Mouse (Mus musculus) bone marrow, adult 2 months (tissue): ENCODE measurements around the gene Timp4.

Experiments used
- CTCF ChIP-seq: fragments of 200-500 bp; IDR thresholded peaks from 2 replicates; pipeline ENCODE4 v1.5.1; 2011; ENCODE audit warnings: low read length, control low read depth; ENCODE audit not compliant: control insufficient read depth, insufficient read depth
- POLR2A ChIP-seq: fragments of 200-500 bp; IDR thresholded peaks from 2 replicates; pipeline ENCODE4 v1.6.1; 2011; ENCODE audit warnings: low read depth, mild to moderate bottlenecking, control low read depth, low read length, borderline replicate concordance; ENCODE audit not compliant: control insufficient read depth

- TF ChIP-seq POLR2A = no peak
- no peak for TF ChIP-seq CTCF
Observed at GRCm38 (mm10) chr6:115293877-115294276, 41.9 kb upstream of the Timp4 start.
